Mouse (Mus musculus): Measurements from ENCODE around the gene Tgfbr3l.
"Not testable (repeated sequence)": the region's sequence is repeated elsewhere in the genome, so short reads cannot be mapped to it uniquely, and the experiment has no call there.

The Tgfbr3l gene

DNA sequence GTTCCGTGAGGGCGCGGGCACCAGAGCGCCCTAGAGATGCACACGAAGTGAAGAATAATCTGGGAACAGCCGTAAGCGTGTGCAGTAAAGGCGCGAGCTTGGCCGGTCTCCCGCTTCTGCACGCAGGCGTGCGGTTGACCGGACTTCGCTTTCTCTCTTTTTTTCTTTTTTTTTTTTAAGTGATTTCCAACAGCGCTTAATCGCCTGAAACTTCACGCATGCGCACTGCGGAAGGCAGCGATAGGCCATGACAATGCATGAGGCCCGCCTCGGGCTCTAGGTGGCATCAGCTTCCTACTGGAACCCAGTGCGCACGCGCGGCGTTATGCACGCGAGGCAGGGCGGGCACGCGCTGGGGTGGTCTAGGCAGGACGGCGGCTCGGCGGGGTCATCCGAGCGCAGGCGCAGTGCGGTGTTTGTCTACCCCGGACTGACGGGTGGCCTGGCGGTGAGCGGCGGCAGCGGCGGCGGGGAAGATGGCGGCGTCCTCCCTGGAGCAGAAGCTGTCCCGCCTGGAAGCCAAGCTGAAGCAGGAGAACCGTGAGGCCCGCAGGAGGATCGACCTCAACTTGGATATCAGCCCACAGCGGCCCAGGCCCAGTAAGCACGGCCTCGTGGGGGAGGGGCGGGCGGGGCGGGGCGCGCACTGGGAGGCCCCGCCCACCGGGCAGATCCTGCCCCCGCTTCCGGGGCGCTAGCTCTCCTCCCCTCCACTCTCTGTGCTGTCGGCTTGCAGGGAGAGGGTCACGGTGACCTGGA is 9.4 kb upstream of the Tgfbr3l start, which contains the start of the genes Map2k7 and Gm49320:
Gene Map2k7, plus strand, starts transcription at position 307 of the 759 bp plus-strand sequence.
Gene Gm49320, plus strand, starts transcription at position 432 of the 759 bp plus-strand sequence.
- peak; percentile 100 for DNase-seq

DNA sequence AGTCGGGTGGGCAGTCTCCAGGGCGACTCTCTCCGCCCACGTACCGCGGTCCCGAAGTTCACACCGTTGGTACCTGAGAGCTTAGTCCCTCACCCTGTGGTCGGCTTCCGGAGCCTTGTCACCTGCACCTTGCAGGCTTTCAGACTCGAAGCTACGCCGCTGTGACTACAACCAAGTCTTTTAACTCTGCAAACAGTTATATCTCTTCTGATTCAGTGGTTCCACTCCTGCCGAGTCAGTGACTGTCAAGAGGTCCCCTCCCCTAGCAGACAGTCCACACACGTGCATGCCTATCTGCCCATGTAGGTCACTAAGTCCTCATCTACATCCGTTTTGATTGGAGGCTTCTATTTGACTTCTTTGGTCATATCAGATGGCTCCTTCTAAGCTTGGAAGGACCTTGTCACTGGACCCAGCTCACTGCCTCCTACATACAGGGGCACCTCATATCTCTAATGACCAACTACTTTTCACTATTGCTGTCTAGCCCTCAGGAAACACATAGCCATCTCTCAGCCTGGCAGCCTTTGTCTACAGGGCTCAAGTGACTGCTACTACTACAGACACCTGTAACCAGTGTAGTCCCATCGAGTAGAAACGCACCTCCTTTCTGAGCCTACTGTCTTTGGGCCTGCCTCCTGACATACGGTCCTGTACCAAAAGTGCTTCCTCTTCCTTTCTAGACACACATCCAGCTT is 8.7 kb upstream of the Tgfbr3l start:
- no peak for DNase-seq

DNA sequence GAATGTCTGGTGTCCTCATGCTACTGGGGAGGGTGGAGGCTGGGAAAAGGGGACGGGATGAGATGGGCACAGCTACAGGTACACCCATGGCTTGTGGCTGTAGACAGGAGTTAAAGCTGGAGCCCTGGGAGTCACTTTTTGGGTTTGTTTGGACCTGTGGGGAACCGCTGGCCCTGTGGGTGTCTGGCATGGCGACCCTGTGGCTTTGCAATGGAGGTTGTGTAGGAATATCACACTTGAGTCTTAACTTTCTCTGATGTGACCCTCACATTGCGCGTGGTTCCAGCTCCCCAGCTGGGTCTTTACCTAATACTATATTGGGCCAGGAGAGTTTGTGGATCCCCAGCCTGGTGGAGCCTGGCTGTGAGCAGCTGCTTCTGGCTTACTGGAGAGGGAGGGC is 3.0 kb upstream of the Tgfbr3l start:
- DNase-seq: no peak

DNA sequence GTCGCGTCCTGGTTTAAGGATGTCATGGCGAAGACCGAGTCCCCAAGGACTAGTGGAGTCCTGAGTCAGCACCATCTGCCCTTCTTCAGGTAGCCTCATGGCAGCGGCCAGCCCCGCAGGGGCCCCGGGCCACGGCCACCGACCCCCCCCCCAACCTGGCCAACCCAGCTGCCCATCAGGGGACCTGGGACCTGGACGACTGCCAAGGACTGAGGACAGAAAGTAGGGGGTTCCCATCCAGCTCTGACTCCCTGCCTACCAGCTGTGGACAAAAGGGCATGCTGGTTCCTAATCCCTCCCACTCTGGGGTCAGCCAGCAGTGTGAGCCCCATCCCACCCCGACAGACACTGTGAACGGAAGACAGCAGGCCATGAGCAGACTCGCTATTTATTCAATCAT is 2.3 kb upstream of the Tgfbr3l start:
- no peak for DNase-seq

DNA sequence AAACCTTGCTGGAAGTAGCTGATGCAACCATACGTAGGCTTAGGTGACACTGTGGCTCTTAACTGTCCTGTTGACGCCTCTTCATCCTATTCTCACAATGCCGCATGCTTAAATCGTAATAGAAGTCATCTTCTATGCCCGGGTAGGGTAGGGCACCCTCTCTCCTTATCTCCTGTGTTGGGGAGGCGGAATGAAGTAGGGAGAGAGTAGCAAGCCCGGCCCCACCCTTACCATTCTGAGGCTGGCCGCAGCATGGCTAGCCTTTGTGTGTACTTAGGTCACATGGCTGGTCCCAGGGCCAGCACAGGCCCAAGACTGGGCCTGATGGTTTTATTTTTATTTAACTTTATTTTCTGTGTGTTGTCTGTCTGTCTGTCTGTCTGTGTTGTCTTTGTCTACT is 773 bp upstream of the Tgfbr3l start:
- no peak for DNase-seq

DNA sequence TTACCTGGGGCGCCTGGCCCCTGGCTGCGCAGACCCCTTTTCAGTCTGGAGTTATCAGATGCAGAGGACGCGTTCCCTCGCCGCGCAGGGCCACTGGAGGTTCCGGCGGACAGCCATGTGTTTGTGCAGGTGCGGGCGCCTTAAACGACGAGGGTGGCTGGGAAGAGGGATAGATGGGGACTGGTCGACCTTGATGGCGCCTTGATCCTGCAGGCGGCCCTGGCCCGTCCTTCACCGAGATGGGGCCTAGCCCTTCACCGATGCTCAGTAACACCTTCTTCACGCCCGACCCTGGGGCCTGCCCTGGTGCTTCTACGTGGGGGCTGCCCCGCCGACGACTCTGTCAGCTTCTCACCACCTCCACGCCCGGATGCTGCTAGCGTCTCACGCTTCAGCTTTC is 1.2 kb downstream of the Tgfbr3l start:
- peak; percentile 31 for DNase-seq

DNA sequence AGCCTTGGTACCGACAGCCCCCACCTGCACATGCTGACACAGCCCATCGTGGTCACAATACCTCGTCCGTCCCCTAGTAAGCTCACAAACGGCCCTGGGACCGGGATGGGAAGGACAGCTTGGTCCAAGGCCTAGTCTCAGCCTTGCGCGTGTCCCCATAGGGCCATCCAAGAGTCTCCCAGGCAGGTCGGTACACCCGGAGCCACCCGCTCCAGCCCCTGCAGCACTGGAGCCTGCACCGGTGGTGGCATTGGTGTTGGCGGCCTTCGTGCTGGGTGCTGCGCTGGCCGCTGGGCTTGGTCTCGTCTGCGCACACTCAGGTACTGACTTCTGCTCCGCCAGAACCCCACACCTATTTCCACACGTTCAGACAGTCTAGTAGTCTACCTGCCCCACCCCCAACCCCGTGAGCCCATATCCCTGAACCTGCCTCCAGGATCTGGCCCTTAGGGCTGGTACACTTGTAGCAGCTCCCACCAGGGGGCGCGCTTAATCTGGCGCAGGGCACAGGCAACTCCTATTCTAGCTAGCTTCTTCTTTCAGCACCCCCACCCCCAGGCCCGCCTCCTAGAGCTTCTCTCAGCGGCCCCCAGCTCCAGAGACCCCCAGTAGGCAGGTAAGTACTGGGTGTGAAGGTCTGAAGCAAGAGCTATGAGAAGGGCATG is 2.4 kb downstream of the Tgfbr3l start:
- DNase-seq: peak; percentile 84

DNA sequence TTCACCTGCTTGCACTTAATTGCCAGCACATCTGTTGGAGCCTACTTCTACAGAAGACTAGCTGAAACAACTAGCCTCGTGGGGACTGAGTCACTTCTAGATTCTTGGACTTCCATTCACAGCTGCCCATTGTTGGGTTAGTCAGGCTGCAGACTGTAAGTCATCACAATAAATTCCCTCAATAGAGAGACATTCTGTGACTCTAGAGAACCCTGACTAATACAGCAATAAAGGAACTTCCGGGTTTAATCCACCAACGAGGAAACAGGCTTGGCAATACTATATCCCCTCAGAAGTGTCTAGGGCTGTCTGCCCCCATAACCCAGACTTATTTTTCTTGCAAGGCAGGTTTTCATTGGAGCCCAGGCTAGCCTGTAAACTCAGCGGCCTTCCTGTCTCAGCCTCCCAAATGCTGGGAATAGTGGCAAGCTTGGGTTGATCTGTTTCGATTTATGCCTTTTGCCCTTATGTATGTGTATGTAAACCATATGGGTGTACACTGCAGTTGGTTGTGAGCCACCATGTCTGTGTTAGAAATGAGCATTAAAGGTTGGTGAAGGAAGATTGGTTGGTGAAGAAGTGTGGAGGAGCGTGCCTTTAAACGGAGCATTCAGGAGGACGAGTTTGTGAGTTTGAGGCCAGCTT is 4.2 kb downstream of the Tgfbr3l start:
- DNase-seq: no peak

DNA sequence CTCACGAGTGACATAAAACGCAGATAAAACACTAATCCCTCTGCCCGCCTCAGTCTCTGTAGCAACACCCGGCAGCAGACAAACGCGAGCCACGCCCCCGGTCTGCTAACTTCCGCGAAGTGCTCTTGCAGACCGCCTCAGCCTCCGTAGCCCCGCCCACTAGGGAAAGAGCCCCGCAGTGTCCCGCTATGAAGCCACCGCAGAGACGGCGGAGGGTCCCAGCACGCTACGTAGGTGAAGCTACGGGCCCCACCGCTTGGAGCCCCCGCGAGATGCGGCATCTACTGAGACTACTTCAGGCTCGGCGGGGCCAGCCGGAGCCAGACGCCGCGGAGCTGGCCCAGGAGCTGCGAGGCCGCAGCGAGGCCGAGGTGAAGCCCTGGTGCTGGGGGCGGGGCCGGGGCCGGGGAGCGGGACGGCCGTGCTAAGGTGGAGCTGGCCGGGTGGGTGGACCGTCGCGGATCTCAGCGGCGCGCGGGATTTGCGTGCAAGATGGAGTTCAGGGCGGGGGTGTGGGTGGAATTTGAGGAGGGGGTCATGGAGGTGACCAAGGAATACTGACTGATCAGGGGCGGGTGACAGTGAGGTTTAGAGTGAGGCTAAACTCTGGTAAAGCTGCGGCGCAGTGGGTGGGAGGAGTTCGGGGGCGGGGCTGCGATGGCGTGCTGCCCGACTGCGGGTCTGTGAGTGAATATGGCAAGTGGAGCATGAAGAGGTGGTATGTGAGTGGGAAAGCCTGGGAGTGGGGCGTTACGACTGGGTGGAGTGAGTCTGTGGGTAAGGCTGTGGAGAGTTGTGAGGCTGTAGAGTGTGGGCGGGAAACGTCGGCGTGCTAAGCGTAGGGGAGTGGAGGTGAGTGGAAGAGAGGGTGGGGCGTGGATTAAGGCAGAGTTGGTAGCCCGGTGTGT is 5.2 kb downstream of the Tgfbr3l start, which contains the start of gene Snapc2:
Gene Snapc2, plus strand, starts transcription at position 147 of the 908 bp plus-strand sequence.
- DNase-seq: peak; percentile 97

DNA sequence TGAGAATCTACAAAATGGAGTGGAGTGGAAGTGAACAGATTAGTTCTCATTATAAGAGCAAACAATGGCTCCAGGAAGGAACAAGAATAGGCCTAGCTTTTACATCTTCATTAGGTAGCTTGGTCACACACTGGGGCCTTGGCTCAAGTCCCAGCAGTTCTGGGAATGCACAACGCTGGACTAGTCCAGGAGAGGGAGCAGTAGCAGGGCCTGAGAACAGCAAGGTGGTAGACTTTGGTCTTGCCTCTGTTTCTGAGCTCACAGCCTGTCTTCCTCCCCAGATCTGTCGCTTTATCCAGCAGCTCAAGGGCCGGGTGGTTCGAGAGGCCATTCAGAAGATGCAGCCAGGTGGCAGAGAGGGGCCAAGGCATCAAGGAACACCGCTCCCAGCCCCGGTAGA is 6.0 kb downstream of the Tgfbr3l start:
- DNase-seq: peak; percentile 85

DNA sequence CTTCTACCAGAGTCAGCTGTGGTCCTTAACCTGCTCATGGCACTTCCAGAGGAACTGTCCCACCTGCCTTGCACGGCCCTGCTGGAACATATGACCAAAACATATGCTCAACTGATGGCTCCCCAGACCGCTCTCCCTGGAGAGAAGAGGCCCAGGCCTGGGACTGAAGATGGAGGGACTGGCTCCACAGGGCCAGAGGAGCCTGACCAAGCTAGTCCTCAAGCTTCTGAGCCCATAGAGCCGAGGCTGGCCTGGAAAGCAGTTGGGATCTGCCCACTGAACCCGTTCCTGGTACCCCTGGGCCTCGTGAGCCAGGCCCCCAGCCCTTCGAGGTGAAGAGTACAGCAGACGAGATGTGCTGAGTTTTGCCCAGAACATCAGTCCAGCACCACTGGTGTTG is 7.5 kb downstream of the Tgfbr3l start:
- DNase-seq: not testable (repeated sequence)

DNA sequence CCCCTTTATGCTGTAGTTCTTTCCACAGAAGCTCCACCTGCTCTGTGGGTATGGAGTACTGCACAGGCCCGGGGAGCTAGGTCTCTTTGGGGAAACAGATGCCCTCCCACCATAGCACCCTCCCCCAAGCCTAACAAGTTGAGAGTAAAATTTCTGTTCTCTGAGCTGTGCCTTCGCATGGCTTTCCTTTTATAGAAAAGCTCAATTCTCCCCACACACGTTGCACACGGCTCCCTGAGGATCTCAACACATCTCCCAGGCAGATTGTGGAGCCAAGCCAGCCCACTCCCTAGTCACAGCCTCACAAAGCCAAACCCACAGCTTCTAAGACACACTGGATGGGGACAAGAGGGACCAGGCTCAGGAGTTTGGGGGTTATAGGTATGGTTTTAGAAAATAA is 8.9 kb downstream of the Tgfbr3l start:
- no peak for DNase-seq

DNA sequence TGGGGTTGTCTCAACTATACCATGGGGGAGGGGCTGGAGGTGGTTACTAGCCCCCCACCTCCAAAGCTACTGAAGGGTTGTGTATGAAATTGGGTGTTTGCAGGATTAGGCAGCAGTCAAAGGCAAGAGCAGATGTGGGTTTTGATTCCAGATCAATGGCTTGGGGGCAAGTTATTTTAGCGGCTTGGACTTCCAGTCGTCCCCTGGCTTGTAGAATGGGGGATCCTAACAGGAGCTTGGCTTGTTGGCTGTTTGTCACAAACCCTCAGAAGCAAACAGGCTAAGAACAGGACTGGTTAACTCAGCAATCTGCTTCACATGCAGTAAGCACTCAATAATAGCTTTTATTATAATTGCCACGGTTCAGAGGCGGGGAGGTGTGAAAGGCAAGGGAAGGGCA is 9.3 kb downstream of the Tgfbr3l start:
- DNase-seq: no peak

DNA sequence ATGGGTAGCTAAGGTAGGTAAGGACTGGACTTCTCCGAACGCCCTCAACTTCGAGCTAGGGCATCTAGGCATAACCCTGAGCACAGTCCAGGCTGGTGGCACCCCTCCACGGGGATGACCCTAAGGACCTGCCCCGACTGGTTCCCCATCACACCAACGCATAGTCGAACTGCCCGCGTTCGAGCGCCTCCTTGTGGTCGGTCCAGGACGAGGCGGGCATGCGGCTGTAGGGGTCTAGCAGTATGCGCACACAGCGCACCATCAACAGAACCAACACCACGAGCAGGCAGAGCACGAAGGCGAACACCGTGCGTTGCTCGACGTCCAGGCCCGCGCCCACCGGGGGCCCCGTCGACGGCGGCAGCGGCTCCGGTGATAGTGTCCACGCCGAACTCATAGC is 10.2 kb downstream of the Tgfbr3l start:
- peak; percentile 75 for DNase-seq

DNA sequence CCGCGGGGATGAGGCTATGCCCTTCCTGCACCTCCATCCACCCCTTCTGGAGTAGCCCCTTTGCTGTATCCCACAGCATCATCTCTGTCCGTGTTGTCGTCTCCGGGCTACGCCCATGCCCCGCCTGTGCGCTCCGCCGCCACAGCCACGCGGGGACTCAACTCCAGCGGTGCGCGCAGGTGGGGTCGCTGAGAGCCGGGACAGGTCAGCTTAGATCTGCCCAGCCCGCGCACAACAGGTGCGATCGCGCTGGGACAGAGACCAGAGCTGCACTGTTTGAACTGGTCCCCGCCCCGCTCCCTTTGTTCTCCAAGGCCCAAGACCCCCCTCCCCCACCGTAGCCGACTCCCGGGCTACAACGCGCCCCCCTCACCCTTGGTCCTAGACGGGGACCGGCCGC is 10.7 kb downstream of the Tgfbr3l start:
- DNase-seq: no peak

DNA sequence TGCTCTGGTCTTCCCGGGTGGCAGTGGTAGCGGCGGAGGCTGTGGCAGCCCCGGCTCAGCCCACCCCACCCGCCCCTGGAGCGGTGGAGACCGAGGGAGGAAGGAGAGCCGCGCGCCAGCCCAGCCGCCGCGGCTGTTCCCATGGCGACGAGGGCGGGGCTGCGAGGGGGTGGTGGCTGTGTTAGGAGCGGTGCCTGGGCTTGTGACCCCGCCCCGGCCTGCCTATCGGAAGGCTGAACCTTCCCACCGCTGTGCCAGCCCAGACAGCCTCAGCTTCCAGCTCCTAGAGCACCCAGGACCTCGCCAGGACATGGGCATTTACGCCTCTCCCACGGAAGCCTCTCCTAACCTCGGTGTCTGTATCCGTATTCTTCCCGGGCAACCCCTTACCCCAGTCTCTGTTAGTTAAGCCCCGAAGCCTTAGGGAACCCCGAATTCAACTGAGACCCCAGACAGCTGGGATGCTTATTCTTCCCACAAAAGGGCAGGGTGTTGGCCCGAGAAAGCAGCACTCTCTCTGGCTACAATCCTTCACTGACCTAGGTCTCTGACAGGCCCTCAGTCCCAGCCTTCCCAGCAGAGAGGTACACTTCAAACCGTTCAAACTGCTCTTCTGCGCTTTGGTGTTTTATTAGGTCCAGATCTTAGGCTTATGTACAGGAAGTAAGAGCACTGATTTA is 11.3 kb downstream of the Tgfbr3l start, which contains the start of gene Ctxn1:
Gene Ctxn1, minus strand, starts transcription at position 150 of the 680 bp plus-strand sequence.
- DNase-seq: peak; percentile 97

DNA sequence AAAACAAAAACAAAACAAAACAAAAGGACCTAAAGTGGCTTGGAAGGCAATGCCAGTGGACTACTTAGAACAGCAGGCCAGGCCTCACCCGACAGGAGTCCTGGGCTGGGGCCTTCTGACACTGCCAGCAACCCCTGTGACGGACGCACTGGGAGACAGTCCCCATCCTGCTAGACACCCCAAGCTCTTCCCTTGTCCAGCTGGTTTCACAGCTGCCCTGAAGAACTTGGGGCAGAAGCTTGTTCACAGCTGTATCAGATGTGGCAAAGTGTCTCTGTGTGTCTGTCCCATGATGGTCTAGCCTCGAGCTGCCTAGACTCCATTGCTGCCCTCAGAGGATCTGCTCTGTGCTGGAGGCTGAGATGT is 11.8 kb downstream of the Tgfbr3l start:
- DNase-seq: no peak

DNA sequence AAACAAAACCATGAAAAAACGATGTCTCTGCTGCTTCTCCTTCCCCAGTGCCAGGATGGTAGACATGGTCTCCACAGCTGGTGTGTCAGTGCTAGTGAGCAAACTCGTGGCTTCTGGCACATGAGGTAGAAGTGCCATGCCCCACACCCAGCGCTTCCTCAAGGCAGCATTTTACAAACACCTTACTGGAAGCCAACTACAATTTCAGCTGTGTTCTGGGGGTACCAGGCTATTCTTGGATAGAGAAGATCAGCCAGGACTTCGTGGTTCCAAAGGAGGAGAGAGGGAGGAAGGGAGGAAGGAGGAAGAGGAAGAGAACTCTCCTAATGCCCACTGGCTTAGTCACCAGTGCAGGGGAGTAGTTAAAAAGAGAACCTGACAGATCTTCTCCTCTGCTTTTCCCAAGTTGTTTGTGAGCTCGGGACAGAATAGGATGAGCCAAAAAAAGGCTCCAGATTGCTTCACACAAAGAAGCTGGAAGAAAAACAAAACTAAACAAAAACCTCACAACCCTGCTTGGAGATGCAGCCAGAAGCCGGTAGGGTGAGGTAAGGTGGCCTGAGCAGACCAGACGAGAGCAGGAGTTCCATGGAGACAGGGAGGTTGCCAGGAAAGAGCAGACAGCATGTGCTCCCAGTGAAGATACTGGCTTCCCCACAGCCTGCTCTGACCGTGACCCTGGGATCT is 15.2 kb downstream of the Tgfbr3l start:
- no peak for DNase-seq

DNA sequence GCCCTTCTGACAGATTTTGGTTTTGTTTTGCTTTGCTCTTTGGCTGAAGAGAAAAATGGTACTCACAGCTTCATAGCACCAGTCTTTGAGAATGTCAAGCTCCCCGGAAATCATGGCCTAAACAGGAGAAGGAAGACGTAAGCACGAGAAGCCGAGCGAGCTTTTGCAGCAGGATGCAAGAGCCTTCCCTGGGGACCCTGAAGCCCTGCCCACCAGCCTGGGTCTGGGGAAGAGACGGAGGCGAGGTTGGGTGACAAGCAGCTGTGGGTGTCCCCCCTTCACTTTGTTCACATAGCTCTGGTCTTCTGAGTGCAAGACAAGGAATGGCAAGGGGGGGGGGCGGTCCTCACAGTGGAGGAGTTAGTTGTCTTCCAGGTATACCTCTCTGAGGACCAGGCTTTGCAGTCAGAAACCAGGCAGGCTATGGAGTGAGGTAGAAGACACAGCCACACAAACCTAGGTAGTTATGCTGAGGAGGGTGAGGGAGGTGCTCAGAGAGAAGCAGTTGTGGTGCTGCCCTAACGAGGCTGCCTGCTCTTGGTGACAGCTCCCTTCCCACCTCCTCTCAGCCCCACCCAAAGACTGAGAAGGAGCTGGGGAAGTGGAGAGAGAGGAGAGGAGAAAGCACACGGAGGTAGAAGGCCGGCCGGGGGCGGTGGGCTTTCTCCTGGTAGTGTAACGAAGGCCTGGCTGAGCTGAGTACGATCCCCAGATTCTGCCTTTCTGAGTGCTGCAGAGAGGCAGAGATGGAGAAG is 17.3 kb downstream of the Tgfbr3l start:
- no peak for DNase-seq

DNA sequence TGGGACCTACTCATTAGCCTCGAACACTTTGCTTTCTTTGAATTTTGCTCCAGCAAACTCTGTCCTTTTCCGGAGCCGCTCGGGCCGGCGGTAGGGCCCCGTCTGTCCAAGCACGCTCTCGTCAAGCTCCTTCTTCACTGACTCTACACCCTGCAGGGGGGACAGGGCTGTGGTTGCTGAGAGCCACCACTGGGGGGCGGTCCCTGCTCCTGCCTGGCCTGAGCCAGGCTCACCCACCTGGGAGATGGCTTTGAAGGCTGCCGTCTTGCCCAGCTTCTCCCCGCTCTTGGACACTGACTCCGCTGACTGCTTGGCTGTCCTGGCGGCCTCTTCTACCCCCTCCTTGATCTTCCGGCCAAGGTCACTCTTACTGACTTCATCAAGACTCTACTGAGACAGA is 19.6 kb downstream of the Tgfbr3l start:
- DNase-seq: peak; percentile 27

Measured in kidney, postnatal 14 days (tissue).